Mouse (Mus musculus): Measurements from ENCODE around the gene Atp11c. TPM values are rescaled to one million over a fixed set of nuclear protein-coding genes. Genes with fewer than 3 reads are reported as not detected.
A peak's percentile ranks its signal among the peaks of the same experiment; 100 is the strongest.

Atp11c gene
- polyA plus RNA-seq, 1 experiment from 2014 or later: 16.1 TPM

MicroRNA genes within 50 kb of the gene (microRNA counts, 519-probe panel; counts per million panel counts)
- 341 counts per million, percentile 65 among the panel's probes with 10 or more counts for microRNA mmu-miR-505

Small RNA genes within 50 kb of the gene (microRNA-seq; reads per million reads assigned to microRNA genes)
- gene Mir505: 261 reads per million, percentile 58 among the genes with 10 or more reads in this experiment

Other genes with a start within 250 kb of the Atp11c start
- gene Gm7073, start 53.4 kb downstream of the Atp11c start, polyA plus RNA-seq (2016; fragmentation: Nextera tagmentation; extraction: Ambion mirVana): not detected in 2 replicates

Measured in forebrain, embryonic 10.5 days (tissue).